Mouse (Mus musculus) neural tube, embryonic 13.5 days (tissue): Measurements from ENCODE around the gene Nfu1. TPM values are rescaled to one million over a fixed set of nuclear protein-coding genes. Genes with fewer than 3 reads are reported as not detected.

Source experiments
- polyA plus RNA-seq: library from polyadenylated mRNA; unstranded; fragments of >200 nt; fragmentation: Nextera tagmentation; extraction: Ambion mirVana; gene quantifications from 2 replicates; pipeline ENCODE4 v1.2.1, GENCODE M21; 2015

The Nfu1 gene
- polyA plus RNA-seq, 1 experiment from 2014 or later = 142 TPM

Other genes with a start within 250 kb of the Nfu1 start
- gene Anxa4, start 215.7 kb upstream of the Nfu1 start, polyA plus RNA-seq = 5.2 and 6.8 TPM in 2 replicates
- 37.3 and 42.7 TPM in 2 replicates for gene Aak1, start 159.7 kb upstream of the Nfu1 start, polyA plus RNA-seq
- 19.3 and 20.3 TPM in 2 replicates for gene Gfpt1, start 33.6 kb downstream of the Nfu1 start, polyA plus RNA-seq
- gene D6Ertd527e, start 95.5 kb downstream of the Nfu1 start, polyA plus RNA-seq = 0.11 and 0.15 TPM in 2 replicates